Mouse (Mus musculus): ENCODE results near the gene Arhgef39.

Arhgef39 gene

DNA sequence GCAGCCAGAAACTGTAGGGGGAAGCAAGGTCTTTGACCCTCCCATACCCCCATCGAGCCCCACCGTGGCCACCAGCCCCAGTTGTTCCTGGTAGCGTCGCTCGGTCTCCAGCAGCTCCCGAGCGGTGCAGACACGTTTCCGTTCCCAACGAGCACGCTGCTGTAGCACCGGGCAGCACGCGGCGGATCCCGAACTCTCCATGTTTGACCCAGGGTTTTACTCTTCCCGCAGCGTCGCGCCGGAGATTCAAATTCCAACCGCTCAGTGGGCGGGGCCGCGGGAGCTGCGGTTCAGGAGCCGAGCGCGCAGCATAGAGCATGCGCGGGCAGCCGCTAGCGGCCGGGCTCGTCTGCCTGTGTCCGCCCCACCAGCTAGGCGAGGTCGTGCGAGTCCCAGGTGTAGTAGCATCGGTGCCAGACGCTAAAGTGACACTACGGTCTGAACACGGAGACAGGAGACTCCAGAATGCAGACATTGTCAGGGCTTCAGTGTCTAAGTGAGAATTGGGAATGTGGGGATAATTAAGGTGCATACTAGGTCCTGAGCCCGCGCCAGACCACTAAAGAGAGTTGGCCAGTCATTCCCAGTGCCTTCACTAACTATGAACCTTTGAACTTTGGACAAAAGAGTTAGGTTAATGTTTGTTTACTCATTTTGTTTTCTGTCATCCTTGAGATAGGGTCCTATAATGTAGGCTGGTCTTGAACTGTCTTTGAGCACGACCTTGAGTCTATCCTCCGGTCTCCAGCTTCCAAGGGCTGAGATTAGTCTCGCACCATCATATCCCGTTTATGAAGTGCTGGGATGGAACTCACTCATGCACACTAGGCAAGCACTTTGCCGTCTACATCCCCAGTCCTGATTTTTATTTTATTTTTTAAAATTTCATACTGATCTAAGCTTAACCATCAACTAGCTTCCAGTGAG, at the start of gene Arhgef39:
Arhgef39 (minus strand) TSS at position 289 of the 927 bp plus-strand sequence.
- DNase-seq: peak; percentile 79 to 81

DNA sequence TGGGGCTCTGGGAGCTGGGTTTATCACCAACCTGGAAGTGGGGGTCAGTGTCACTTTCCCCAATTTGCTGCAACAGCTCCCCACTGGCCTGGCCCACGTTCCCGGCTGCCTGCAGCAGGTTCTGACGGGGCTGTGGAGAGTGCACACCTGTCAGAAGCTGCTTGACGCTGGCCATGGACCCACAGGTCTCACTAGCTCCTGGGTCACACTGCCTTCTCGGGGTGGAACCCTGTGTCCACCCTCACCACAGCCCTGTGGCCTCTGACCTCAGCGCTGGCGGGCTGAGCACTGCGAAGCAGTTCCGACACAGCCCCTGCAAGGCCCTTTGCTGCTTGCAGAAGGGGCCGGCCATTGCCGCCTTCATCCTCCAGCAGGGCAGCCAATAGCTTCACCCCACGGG, 49.6 kb upstream of the Arhgef39 start:
- no peak for DNase-seq

DNA sequence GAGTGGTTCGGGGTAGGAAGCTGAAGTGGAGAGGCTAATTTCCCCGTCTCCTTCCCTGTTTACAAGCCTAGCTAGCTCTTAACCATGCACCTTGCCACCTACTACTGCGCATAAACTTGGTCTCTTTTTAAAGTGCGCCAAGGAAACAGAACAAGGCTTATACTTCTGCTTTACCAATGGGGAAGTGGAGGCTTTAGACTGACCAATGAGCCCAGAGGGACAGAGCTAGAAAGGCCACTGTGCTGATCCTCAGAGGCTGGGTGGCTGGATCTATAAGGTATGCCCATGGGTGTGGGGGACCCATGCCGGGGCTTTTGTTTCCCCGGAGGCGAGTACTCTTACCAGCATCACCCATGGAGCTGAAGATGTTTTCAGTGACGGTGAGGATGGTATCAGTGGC, 47.7 kb upstream of the Arhgef39 start:
- no peak for DNase-seq

DNA sequence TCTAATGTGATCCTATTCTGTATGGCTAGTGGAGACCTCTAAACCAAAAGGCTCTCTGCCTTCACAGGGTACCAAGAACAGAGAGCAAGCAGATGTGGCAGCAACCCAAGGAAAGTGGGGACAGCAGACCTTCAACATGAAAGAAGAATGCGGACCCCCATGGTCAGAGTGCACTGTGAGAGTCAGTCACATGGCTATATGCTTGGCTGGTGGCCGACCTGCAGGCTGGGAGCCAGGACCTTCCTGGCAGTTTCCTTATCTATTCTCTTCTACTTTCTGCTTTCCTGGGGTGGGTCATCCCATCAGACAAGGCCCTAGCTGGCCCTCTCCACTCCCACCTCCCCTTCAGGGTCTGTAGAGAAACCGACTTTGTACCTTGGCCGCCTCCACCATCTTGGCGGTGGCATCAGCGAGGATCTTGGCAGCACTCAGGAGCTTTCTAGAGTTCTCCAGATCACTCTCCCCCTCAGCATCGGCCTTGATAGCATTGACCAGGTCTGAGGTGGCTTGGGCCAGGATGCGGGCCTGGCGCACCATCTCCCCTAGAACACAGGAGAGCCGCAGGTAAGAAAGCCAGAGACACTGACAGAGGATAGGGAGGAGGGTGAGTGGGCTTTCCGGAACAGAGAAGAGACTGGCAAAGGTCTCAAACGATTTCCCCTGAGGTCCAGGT, 47.0 kb upstream of the Arhgef39 start:
- DNase-seq: no peak

DNA sequence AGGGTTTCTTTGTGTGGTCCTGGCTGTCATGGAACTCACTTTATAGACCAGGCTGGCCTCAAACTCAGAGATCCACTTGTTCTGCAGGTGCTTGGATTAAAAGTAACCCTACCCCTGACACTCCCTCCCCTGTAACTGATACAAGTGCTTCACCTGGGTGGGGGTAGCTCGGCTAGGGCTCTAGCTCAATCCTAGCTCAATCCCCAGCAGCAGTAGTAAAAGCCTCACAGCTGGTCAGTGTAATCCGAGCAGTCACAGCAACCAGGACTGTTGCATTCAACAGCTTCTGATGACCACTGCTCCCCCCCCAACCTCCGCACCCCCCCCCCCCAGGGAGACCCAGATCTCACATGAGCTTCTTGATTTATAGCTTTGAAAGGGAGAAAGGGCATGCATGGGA, 42.5 kb upstream of the Arhgef39 start:
- DNase-seq: no peak

DNA sequence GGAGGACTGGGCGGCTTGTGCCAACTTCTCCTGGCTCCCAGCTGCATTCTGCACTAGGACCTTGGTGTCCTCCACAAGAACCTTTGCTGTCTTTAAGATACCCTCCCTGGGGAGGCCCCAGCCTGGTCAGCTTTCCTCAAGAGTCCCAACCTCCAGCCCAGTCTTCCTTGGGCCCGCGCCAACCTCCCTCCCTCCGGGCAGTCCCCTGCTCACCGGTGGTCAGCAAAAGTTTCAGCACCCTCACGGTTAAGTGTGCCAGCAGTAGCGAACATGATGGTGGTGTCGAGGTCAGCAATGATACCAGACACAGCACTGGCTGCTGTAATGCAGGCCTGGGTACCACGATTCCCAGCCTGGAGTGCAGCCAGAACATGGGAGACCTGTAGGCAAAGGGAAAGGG, 36.5 kb upstream of the Arhgef39 start:
- no peak for DNase-seq

DNA sequence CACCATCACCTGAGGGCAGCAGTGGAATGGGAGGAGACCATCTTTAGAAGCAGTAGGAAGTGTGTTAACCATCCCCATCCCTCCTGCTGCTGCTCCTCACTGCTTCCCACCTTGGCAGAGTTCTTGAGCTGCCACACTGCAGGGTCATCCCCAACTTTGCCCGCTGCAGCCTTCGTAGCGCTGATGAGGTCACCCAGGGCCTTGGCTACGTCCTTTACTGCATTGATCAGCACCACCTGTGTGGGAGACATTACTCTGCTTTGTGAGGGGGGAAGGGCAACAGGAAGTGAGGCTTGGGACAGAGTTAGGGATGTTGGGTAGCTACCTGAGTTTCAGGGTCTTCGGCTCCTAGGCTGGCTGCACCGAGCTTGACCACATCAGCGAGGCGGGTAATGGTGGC, 36.1 kb upstream of the Arhgef39 start:
- no peak for DNase-seq

DNA sequence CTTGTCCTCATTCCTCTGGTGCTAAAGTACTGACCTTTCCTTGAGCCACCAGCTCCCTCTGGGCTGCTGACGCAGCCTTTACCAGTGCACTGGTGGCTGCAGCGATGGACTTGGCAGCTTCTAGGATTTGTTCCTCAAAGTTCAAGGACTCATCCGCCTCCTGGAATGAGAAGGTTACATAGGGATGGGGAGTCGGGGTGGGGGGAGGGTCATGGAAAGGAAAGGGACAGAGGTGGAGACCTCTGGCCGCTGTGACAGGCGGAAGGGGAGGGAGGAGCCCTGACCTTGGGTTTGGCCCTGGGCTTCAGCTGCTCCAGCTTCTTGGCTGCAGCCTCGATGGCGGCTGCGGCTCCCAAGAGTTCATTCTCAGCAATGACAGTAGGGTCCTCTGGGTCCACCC, 33.8 kb upstream of the Arhgef39 start:
- DNase-seq: no peak

DNA sequence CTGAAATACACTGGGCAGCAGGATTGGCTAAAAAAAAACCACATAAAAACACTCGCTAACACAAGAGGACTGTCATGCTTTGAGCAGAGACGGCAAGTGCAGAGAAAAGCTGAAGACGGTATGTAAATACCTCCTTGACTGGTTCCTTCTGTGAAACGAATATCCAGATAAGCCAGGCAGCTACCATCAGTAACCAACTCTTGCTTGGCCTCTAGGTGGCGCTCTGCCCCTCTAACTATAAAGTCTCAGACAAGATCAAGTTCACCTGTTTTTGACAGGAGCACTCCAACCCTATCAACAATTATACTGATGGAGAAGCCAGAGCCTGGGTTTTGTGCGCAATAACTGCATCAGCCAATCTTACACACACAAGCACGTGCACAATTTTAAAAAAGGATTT, 31.1 kb upstream of the Arhgef39 start:
- DNase-seq: peak; percentile 74 to 77

DNA sequence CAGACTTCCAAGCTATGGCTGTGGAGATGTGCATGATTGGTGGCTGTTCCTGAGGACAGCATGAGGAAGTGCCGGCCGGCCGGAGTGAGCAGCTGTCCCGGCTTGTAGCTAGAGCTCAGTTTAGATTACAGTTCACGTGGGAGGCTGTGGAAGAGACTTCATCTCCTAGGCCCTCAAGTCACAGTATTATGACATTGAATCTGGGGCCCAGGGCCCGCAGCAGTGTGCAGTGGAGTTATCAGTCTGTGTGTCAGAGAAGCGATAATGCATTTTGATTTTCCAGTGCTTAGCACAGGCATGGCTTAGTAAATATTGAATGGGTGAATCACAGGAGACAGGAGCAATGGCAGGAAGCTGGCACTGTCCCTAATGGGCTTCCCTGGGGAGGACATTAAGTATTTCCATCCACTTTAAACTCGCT, 30.6 kb upstream of the Arhgef39 start:
- no peak for DNase-seq

DNA sequence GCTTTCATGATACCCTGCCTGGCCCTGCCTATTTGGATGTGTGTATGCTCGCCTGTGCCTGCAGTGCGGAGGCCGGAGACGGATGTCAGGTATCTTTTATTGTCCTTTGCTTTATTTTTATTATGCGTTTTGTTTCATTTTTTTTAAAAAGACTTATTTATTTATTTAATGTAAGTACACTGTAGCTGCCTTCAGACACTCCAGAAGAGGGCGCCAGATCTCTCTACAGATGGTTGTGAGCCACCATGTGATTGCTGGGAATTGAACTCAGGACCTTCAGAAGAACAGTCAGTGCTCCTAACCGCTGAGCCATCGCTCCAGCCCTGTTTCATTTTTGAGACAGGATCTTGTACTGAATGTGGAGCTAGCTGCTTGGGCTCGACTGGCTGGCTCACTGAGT, 29.0 kb upstream of the Arhgef39 start:
- DNase-seq: peak; percentile 26 to 35

DNA sequence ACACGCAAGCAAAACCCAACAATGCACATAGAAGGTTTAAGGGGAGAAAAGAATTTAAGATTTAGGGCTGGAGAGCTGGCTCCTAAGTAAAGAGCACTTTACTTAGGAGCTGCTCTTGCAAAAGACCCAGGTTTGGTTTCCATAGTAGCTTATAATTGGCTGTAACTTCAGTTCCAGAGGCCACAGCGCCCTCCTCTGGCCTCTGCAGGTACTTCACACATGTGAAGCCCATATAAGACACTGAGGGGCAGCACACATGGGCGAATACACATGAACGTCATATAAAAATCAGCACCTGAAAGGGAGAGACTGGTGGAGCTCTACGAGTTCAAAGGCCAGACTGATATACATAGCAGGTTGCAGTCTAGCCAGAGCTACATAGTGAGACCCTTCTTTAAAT, 28.4 kb upstream of the Arhgef39 start:
- DNase-seq: no peak

DNA sequence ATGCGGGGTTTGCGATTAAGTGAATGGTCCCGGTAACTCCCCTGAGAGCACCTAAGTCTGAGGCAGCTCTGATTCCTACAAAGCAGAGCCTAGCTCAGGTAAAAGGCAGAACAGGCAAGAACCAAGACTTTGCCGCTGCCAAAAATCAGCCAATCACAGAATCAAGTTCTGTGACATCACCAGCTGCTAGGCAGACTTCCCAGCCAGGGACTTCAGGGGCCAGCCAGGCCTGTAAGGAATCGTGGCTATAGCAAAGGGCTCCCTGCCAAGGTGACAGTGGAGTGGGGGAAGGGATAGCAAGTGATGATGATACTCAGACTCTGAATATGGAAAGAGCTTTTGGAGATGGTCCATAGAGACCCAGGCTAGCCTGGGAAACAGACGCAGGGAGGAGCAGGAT, 20.5 kb upstream of the Arhgef39 start:
- peak; percentile 77 to 84 for DNase-seq

DNA sequence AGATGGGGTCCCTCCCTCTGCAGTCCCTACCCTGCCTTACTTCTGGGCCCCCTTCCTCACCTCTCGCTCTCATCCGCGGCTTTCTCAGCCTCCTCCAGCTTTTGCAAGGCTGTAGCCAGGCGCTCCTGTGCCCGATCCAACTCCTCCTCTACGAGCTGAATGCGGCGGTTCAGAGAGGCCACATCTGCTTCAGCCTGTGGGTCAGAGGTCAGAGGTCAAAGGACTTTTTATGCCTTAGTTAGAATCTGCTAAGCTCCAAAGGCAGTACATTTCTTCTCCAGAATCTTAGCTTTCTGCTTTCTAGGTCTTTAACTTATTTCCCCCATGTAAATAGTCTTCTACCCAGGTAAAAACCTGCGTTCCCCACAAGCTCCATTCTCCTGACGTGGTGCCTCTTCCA, 20.1 kb upstream of the Arhgef39 start:
- no peak for DNase-seq

DNA sequence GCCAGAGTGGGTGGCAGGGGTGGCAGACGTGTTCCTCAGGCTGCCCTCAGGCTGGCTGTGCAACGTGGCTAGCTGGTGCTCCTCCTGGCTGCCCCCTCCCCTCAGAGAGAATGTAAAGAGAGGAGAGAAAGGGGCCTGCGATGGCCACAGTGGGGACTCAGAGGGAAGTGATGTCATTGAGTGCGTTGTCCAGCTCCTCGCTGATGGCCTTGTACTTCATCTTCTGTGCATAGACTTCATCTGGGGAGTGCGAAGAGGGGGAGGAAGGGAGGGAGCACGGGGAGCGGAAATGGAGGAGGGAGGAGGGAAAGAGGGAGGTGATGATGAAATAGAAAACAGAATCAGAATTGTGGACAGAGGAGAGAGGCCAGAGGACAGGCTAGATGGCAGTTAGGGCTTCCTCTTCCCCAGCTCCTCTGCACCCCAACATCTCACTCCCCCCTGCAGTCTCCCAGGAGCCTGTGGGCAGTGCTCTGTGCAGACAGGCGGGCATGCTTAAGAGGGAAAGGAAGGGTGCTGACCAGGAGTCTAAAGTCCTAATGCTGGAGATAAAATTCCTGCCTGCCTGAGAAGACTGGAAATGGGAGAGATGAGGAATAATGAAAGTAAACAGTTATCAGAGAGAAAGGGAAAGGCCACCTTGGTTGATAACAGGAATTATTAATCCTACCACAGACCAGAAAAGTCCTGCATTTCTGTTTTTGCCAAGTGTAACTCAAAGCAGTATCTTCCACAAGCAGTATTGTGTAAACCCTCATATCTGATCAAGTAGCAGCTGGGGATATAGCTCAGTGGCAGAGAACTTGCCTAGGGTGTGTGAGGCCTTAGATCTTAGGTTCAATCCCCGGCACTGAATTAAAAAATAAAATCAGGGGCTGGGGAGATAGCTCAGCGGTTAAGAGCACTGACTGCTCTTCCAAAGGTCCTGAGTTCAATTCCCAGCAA, 16.5 kb upstream of the Arhgef39 start:
- DNase-seq: no peak

DNA sequence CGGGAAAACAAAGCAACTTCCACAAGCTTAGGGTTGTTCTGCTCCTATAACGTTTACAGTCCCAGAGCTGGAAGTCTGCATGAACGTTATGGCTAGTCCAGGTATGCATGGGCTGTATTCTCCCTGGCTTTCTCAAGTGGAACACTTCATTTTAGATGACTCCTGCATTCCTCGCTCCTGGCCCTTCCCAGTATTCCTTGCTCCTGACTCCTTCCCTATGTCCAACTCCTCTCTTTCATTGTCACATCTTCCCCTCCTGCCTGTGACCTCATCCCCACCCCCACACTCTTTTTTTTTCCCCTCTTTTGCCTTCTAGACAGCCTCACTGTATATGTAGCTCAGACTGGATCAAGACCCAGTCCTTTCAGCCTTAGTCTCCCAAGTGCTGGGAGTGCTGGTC, 14.3 kb upstream of the Arhgef39 start:
- DNase-seq: no peak

DNA sequence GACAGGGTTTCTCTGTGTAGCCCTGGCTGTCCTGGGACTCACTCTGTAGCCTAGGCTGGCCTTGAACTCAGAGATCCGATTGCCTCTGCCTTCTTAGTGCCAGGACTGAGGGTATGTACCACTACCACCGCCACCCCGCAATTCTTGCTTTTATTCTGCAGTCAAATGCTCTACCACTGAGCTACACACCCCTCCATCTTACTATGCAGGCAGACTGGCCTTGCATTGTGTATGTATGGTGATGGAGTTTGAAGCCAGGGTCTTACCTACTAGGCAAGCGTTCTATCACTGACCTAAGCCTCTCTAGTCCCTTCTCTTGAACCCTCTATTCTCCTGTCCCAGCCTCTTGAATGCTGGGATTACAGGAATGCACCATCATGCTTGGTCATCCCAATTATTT, 13.8 kb upstream of the Arhgef39 start:
- DNase-seq: no peak

DNA sequence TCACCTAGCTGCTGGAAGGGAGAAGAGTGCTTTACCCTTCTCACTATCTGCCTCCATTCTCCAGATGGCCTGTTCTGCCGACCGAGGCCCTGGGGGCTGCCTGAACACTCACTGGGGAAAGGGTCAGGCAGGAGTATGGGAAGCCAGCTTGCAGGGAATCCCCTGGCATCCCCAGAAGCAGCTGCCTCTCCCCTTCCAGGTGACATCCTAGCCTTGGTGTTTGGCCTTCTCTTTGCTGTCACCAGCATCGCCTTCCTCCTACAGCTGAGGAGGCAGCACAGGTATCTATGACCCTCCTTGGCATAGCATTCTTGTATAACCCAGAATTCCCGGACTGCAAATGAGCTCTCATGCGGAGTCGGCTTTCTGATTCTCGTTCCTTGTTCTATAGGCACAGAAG, 13.2 kb upstream of the Arhgef39 start:
- DNase-seq: no peak

DNA sequence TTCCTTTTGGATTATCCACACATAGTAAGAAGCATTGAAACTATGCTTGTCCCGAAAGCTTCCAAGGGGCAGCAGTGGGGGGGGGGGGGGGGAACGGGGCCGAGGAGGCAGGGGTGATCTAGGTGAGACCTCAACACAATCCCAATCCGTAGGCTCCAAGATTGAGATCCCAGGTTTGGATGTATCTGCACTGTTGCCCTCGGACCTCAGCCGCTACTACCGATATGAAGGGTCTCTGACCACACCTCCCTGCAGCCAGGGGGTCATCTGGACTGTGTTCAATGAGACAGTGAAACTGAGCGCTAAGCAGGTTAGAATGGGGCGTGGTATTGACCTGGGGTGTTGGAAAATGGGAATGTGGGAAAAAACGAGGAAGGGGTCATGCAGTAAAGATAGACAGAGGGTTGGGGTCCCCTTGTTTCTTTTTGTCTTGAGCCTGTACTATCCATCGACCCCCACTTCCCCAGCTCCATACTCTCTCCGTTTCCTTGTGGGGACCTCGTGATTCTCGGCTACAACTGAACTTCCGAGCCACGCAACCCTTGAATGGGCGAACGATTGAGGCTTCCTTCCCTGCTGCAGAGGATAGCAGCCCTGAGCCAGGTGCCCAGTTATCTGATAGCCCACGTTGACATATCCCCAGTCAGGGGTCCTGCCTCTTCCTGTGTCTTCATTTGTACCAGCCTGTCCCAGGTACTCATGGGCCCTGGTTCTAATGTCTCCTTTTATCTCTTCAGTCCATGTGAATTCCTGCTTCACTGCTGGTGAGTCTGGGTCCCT, 12.4 kb upstream of the Arhgef39 start:
- no peak for DNase-seq

DNA sequence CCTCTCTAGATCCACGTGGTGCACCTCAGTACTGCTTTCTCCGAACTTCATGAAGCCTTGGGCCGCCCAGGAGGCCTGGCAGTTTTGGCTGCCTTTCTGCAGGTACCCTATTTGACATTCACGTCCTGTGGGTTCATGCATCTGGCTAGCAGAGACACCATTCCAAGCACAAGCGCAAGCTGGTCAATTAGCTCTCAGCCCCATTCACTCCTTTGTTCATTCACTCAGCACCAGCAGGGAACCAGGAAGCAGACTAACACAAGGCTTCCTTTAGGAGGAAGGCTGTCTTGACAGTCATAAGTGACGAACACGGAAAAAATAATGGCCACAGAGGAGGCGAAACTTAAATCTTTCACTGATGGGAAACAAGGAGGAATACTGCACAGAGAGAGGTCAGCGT, 9.6 kb upstream of the Arhgef39 start:
- no peak for DNase-seq

DNA sequence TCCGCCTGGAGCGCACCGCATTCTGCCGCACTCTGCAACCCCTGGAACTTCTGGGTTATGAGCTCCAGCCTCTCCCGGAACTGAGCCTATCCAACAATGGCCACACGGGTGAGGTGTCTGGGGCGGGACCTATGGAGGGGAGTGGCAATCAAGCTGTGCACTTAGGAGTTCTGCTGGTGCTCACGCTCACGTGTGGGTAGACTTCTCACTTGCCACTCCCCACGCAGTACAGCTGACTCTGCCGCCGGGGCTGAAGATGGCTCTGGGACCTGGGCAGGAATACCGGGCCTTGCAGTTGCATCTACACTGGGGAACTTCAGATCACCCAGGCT, 9.1 kb upstream of the Arhgef39 start:
- peak; percentile 70 to 81 for DNase-seq

DNA sequence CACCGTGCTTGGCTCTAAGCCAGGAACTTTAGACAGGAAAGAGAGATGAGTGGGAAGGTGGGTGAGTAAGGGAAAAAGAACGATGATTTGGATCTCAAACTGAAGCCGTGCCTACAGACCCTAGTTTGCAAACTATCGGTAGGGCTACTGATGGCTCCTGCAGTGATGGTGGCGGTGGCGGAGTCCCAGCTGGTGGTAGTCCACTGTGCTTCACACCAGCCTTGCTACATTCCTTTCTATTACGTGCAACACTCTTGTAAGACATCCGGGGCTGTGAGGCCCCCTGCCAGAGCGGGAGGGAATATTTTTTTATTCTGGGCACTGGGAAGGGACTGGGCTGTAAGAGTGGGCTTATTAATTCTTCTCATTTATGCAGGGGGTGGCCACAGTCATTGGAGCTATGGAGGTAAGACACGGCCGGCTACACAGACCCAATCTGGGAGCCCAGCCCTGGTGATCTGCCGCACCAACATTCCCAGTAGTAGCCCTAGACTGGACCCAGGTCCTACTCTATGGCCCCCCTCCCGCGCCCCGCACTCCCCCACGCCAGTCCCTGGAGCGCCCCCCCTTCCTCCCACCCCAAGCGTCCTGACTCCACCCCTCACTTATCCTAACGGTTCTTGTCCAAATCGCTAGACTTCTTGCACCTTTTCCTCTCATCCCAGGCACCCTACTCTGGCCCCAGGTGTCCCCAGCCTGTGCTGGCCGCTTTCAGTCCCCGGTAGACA, 8.6 kb upstream of the Arhgef39 start:
- DNase-seq: no peak

All from thymus, postnatal 36 days (tissue).